Mouse (Mus musculus) layer of hippocampus, adult 2 months (tissue): ENCODE data around the gene Hjurp. TPM values are rescaled to one million over a fixed set of nuclear protein-coding genes. Genes with fewer than 3 reads are reported as not detected.
"Not testable (repeated sequence)": the region's sequence is repeated elsewhere in the genome, so short reads cannot be mapped to it uniquely, and the experiment has no call there.

ENCODE experiments used
- DNase-seq, 2 experiments: peaks; one replicate each; pipeline ENCODE4 v3.0.0; 2022; ENCODE audit warnings: low spot score in 2 of 2
- H3K27ac ChIP-seq: fragments of 200-600 bp; 2 replicates; pipeline ENCODE4 v1.8.1; 2022
- H3K4me3 ChIP-seq: fragments of 200-600 bp; 2 replicates; pipeline ENCODE4 v1.8.1; 2022; ENCODE audit warnings: mild to moderate bottlenecking
- CTCF ChIP-seq: fragments of 200-600 bp; conservative IDR thresholded peaks from 2 replicates; pipeline ENCODE4 v1.8.1; 2022; ENCODE audit warnings: antibody characterized with exemption, mild to moderate bottlenecking, moderate library complexity
- total RNA-seq, 2 experiments: library from RNA; stranded (reverse); gene quantifications; 2 replicates each; pipeline ENCODE4 v1.2.3; 2021

Gene Hjurp
- total RNA-seq, 2 experiments from 2014 or later = 31.9 to 35.3 TPM

DNA sequence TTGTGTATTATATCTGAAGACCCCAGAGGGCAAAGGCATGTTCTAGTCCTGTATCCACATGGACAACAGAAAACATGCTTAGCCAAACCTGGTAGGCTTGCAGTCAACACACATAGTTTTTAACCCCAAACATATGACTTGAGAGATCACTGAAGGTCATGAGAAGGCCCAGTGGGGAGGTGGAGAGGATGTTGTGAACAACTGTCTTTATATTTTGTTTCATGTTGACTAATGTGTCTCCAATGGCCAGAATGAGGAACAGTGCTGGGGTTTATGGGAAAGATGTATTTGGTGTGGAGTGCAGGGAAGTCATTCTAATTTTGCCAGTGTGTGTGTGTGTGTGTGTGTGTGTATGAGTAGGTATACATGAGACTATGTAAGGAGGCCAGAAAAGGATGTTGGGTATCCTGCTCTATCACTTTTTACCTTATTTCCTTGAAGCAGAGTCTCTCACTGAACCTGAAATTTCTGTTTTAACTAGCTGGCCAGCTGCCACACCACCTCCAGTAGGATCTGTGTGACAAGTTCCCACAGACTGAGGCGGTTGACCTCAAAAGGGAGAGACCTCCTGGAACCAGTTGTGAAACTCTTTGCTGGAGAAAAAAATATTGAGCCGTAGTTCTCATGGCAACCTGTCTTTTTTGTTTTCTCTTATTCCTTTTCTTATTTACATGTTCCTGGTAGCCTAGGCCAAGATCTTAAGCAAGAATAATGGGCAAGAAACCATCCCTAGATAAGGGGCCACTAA, 53.2 kb downstream of the Hjurp start:
- no peak for TF ChIP-seq CTCF
- no peak overlapping the region for H3K4me3 ChIP-seq
- H3K27ac ChIP-seq = no peak overlapping the region
- no peak for DNase-seq

DNA sequence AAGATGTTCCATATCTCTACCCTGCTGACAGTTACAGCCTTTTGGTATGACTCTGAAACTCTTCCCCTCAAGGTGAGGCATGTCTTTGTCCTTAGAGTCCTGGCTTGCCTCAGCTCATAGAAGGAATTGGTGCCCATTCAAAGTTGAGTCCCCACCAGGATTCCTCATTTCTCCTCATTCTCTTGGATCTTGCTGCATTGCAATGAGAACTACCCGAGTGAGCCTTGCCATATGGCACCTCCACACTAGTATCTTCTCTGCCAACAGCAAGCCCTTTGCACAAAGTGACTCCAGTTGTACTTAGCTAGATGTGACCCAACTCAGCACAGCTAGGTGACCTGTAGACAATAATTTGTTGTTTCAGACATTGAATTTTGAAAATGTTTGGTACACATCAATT, 53.8 kb downstream of the Hjurp start:
- Histone ChIP-seq H3K27ac (no peak overlapping the region), H3K4me3 (no peak overlapping the region)
- no peak for TF ChIP-seq CTCF
- no peak for DNase-seq

DNA sequence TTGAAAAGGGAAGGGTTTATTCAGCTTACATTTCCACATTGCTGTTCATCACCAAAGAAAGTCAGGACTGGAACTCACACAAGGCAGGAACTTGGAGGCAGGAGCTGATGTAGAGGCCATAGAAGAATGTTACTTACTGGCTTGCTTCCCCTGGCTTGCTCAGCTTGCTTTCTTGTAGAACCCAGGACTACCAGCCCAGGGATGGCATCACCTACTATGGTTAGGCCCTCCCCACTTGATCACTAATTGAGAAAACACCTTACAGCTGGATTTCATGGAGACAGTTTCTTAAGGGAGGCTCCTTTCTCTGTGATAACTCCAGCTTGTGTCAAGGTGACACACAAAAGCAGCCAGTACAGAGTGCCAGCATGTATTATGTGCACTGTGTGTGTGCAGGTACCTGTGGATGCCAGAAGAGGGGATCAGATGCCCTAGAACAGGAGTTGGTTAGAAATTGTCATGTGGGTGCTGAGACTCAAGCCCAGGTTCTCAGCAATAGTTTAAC, 54.4 kb downstream of the Hjurp start:
- H3K4me3 ChIP-seq, DNase-seq: not testable (repeated sequence)

DNA sequence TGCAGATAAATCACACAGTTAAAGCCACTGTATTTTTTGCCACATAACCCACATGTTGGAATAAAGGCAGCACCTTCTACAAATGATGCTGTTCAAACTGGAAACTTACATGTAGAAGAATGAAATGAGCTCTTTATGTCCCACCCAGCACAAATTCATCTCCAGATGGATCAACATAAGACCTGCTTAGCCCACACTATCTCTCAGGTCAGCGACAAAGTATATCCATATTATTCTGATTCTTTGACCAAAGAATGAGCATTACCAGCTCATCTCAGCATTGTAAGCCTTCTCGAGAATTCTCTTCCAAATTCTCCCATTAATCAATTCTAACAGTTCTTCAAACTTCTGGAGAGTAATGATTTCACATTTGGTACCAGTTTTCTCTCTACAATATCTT, 55.2 kb downstream of the Hjurp start:
- DNase-seq = no peak
- no peak for TF ChIP-seq CTCF
- Histone ChIP-seq H3K27ac (no peak overlapping the region), H3K4me3 (no peak overlapping the region)

More for the DNA sequence above, 54.4 kb downstream of the Hjurp start:
- not testable (repeated sequence) for H3K27ac ChIP-seq

DNA sequence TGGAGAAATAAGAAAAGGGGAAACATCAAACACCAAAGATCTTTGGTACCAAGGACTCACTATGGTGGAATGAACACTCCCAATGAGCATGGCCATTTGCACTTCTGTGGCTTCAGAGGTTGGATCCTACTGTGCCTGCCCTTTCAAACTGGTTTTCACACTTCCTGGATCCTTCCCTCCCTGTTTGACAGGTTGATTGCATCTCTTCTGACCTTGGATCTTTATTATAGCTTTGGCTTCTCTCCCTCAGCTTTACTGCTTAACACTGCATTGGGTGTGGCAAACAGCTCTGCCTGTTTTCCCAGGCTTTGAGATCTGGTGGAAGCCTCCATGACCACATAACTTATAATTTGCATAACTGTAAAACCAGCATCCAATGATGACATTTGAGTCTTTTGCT, 57.1 kb downstream of the Hjurp start:
- no peak for TF ChIP-seq CTCF
- no peak overlapping the region for H3K27ac ChIP-seq
- DNase-seq = no peak
- no peak overlapping the region for H3K4me3 ChIP-seq

DNA sequence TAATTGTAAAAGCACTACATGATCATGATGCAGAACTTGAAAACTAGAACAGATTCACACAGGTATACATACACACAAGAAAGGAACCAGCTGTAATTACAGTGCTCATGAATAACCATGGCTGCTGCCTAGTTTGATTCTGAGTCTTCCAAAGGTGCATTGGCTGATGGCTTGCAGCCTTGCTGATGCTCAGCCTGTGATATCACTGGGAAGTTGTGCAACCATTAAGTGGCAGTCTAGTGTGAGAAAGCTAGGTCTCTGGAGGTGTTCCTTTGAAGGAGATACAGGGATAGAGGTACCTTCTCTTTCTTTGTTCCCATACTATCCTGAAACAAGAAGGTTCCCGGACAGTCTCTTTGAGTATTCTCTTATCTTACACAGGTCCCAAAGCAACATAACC, 58.4 kb downstream of the Hjurp start:
- no peak overlapping the region for H3K4me3 ChIP-seq
- H3K27ac ChIP-seq = no peak overlapping the region
- TF ChIP-seq CTCF = no peak
- no peak for DNase-seq

DNA sequence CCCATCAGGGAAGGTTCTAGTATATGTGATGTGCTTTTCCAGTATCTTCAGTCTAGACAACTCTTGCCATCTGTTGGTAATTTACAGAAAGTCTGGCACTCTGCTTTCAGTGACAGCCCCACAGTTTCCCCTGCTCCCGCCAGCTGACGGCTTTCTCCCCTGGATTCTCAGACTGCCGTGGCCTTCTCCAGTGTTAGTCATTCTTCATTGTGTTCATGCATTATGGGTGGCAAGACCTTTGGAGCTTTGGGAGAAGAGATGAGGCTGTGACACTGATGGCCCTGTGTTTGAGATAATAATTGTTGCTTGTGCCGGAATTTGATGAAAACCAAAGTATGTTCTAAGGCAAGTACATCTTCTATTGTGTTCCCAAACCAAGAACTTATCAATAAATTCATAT, 58.8 kb downstream of the Hjurp start:
- TF ChIP-seq CTCF = no peak
- Histone ChIP-seq H3K4me3 (no peak overlapping the region), H3K27ac (no peak overlapping the region)
- DNase-seq = no peak

DNA sequence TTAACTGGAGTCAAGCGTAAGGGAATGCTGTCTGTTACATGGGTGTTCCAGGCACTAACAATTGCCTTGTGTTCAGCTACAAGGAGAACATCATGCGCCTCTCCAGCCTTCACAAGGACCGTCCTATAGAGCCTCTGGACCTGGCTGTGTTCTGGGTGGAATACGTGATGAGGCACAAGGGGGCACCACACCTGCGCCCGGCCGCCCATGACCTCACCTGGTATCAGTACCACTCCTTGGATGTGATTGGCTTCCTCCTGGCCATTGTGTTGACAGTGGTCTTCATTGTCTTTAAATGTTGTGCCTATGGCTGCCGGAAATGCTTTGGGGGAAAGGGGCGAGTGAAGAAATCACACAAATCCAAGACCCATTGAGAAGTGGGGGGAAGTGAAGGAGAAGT, 59.4 kb downstream of the Hjurp start:
- Histone ChIP-seq H3K4me3 (no peak overlapping the region), H3K27ac (no peak overlapping the region)
- TF ChIP-seq CTCF = no peak
- peak in 1 of 2 experiments; percentile 12 for DNase-seq

DNA sequence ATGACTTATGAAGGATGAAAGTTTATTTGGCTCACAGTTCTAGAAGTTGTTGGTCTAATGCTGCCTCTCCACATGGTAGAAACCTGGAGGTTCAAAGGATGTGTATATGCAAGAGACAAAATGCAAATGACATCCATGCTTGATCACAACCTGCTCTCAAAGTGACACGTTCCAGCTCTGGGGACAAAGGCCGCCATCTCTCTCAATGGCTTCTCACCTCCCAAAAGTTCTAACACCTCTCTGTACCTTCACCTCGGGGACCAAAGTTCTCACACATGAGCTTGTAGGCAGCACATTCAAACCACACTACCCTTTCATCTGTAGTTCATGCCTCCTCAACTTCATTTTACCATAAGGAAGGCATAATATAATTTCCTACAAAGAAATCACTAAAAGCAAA, 59.9 kb downstream of the Hjurp start:
- DNase-seq = no peak
- H3K27ac ChIP-seq = no peak overlapping the region
- no peak overlapping the region for H3K4me3 ChIP-seq
- no peak for TF ChIP-seq CTCF

DNA sequence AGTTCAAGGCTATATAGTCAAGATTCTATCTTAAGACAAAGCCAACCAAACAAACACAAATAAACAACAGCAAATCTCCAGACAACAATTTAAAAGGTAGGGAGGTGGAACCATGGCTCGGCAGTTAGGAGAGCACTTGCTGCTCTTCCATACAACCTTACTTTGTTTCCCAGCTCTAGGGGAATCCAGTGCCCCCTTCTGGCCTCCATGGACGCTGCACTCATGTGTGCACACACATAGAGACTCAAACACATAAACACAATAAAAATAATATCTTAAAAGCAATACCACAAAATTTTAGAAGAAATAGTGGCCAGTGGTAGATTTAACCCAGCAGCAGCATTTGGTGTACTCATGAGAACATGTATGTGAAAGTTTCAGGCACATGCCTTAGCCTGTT, 60.3 kb downstream of the Hjurp start:
- Histone ChIP-seq H3K4me3 (no peak overlapping the region), H3K27ac (no peak overlapping the region)
- TF ChIP-seq CTCF = peak; percentile 50
- DNase-seq = no peak

DNA sequence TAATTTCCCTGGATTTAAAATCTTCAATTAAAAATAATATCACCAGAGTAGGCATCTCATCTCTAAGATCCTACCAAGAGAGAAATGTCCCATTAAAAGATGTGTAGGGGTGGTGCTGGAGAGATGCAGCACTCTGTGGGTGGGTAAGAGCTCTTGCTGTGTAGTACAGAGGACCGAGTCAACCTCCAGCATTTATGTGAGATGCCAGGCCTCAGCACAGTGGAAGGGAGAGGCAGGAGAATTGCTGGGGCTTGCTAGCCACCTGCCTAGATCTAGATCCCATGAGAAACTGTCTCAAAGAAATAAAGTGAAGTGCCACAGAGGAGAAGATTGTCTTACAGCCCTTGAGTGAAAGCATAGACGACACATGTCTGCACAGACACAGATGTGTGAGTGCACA, 60.9 kb downstream of the Hjurp start:
- DNase-seq = no peak
- no peak overlapping the region for H3K4me3 ChIP-seq
- no peak overlapping the region for H3K27ac ChIP-seq
- no peak for TF ChIP-seq CTCF

DNA sequence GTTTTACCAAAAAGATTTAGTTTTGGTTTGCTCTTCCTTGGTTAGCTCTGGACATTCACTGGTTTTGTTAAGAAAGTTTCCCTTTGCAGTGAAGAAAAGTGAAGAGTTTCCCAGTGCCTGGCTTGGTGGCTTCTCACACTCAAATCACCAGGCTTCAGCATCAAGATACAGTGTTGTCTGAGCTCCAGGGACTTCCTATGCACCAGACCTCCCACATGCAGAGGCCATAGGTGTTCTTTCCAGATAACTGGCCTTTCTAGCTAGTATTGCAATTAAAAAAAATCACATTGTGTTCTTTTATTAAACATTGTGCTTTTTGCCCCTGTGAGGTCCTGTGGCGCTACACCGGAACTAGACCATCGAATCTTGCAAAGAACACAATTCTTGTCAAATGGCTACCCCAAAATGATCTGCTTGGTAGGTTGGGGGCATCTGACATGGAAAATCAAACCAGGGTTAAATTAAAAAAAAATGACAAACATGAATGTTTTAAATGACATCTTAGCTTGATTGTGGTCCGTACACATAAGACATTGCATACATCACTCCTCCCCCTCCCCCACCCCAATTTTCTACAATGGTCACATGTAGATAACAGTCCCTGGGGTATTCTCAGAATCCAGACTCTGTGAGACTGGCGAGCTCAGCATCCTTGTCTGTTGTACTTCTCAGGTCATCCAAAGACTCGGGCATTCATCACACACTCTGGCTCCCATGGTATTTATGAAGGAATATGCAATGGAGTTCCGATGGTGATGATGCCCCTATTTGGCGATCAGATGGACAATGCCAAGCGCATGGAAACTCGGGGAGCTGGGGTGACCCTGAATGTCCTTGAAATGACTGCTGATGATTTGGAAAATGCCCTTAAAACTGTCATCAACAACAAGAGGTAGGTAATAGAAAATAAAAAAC, 61.7 kb downstream of the Hjurp start:
- no peak for TF ChIP-seq CTCF
- DNase-seq = no peak
- no peak overlapping the region for H3K4me3 ChIP-seq
- no peak overlapping the region for H3K27ac ChIP-seq

DNA sequence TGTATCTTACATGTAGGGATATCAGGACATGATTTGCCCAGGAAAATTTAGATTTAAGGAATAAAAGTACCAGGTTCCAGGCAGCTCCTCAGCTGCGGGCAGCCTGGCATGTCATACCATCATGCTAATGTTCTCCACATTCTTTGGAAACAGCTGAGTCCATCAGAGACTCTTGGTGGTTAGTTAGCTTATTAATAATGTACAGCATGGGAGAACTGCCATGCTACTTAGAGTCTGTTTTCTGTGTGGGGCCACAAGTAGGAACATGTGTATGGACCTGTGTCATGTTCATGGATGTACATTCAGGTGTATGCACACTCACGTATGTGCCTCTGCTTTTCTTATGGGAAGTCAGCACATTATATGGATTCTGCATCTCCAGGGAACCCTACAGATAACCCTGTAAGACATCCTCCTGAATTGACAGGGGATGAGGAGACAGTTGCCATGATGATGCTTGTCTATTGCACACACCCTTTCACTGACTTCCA, 62.9 kb downstream of the Hjurp start:
- no peak for DNase-seq
- Histone ChIP-seq H3K27ac (no peak overlapping the region), H3K4me3 (no peak overlapping the region)
- TF ChIP-seq CTCF = no peak
